Mouse (Mus musculus) mouse embryonic stem cell (cell line): Measurements from ENCODE around the gene Nlrp6.

Experiments used
- in situ Hi-C, 2 experiments: fragments of 300-500 bp; cut with MboI; formaldehyde crosslinking; loops; 1 replicate in 1 of 2; 3 replicates in 1 of 2; pipeline ENCODE4 v1.14.3; 2019 to 2020; ENCODE audit warnings: low sequenced_read_pairs in 2 of 2, low pct_unique_long_range_greater_than_20kb in 1 of 2, mixed read lengths in 1 of 2; ENCODE audit not compliant: unreplicated experiment in 1 of 2

Nlrp6 gene

GRCm38 (mm10) chr7:140942341-140942740, 21.6 kb downstream of the Nlrp6 start:
- in situ Hi-C loops = no loop called here

- in situ Hi-C loops = no loop called here
Measured at GRCm38 (mm10) chr7:140942811-140943210, 22.1 kb downstream of the Nlrp6 start.

GRCm38 (mm10) chr7:140943356-140943755, 22.7 kb downstream of the Nlrp6 start:
- in situ Hi-C loops = no loop called here

- in situ Hi-C loops = no loop called here
Measured at GRCm38 (mm10) chr7:140944236-140944635, 23.5 kb downstream of the Nlrp6 start.

- in situ Hi-C loops = no loop called here
Measured at GRCm38 (mm10) chr7:140945247-140945646, 24.5 kb downstream of the Nlrp6 start.

- in situ Hi-C loops = no loop called here
Measured at GRCm38 (mm10) chr7:140946311-140946710, 25.6 kb downstream of the Nlrp6 start.

- in situ Hi-C loops = no loop called here
Measured at GRCm38 (mm10) chr7:140946980-140947379, 26.3 kb downstream of the Nlrp6 start.

- in situ Hi-C loops = no loop called here
Measured at GRCm38 (mm10) chr7:140948161-140948560, 27.5 kb downstream of the Nlrp6 start.

- in situ Hi-C loops = no loop called here
Measured at GRCm38 (mm10) chr7:140949255-140949654, 28.6 kb downstream of the Nlrp6 start.

- in situ Hi-C loops = no loop called here
Measured at GRCm38 (mm10) chr7:140949824-140950530, 29.3 kb downstream of the Nlrp6 start, which contains the start of gene Ifitm5. Gene Ifitm5 (minus strand): TSS chr7:140950291.

- in situ Hi-C loops = no loop called here
Measured at GRCm38 (mm10) chr7:140951051-140951450, 30.3 kb downstream of the Nlrp6 start.

GRCm38 (mm10) chr7:140951765-140952164, 31.1 kb downstream of the Nlrp6 start:
- in situ Hi-C loops = no loop called here

- in situ Hi-C loops = no loop called here
Measured at GRCm38 (mm10) chr7:140952441-140952840, 31.7 kb downstream of the Nlrp6 start.

GRCm38 (mm10) chr7:140953133-140953532, 32.4 kb downstream of the Nlrp6 start:
- in situ Hi-C loops = no loop called here

GRCm38 (mm10) chr7:140953800-140954732, 33.4 kb downstream of the Nlrp6 start:
- in situ Hi-C loops = no loop called here

- in situ Hi-C loops = loop anchor here (5.0 kb wide), 1 partner anchor 98 kb away; no protein-coding TSS in a partner anchor
Measured at GRCm38 (mm10) chr7:140954733-140955071, 34.0 kb downstream of the Nlrp6 start.

- in situ Hi-C loops = loop anchor here (5.0 kb wide), 1 partner anchor 97 kb away; no protein-coding TSS in a partner anchor
Measured at GRCm38 (mm10) chr7:140955342-140955741, 34.6 kb downstream of the Nlrp6 start.

GRCm38 (mm10) chr7:140955758-140956555, 35.3 kb downstream of the Nlrp6 start, which contains the start of the genes Gm45717 and Ifitm2:
Gene Gm45717 (minus strand): TSS chr7:140955937.
Gene Ifitm2 (minus strand): TSS chr7:140955987.
- in situ Hi-C loops = loop anchor here (5.0 kb wide), 1 partner anchor 96 kb away; no protein-coding TSS in a partner anchor

GRCm38 (mm10) chr7:140956556-140956869, 35.8 kb downstream of the Nlrp6 start:
- in situ Hi-C loops = loop anchor here (5.0 kb wide), 1 partner anchor 96 kb away; no protein-coding TSS in a partner anchor
